Mouse (Mus musculus) midbrain, embryonic 12.5 days (tissue): Measurements from ENCODE around the gene Srgap1. TPM values are rescaled to one million over a fixed set of nuclear protein-coding genes. Genes with fewer than 3 reads are reported as not detected.

Source experiments
- ATAC-seq: fragments of 200-750 bp; cut with Nextera tagmentation; 2 replicates; pipeline ENCODE4 v1.8.0; 2017; ENCODE audit warnings: low read depth, moderate TSS enrichment, moderate library complexity; ENCODE audit not compliant: low FRiP score
- H3K27ac ChIP-seq: fragments of 300-500 bp; sonication (generic); replicated peaks from 2 replicates; pipeline ENCODE4 v1.5.1; 2016; ENCODE audit warnings: mild to moderate bottlenecking
- H3K27me3 ChIP-seq: fragments of 300-500 bp; sonication (generic); 2 replicates; pipeline ENCODE4 v1.6.1; 2016; ENCODE audit warnings: mild to moderate bottlenecking
- H3K36me3 ChIP-seq: fragments of 300-500 bp; sonication (generic); 2 replicates; pipeline ENCODE4 v1.6.1; 2016
- H3K4me1 ChIP-seq: fragments of 300-500 bp; sonication (generic); 2 replicates; pipeline ENCODE4 v1.6.1; 2016
- H3K4me2 ChIP-seq: fragments of 300-500 bp; sonication (generic); replicated peaks from 2 replicates; pipeline ENCODE4 v1.6.1; 2016; ENCODE audit warnings: mild to moderate bottlenecking, moderate library complexity
- H3K4me3 ChIP-seq: fragments of 300-500 bp; sonication (generic); 2 replicates; pipeline ENCODE4 v1.5.1; 2016; ENCODE audit warnings: mild to moderate bottlenecking
- H3K9ac ChIP-seq: fragments of 300-500 bp; sonication (generic); replicated peaks from 2 replicates; pipeline ENCODE4 v1.6.1; 2016; ENCODE audit warnings: mild to moderate bottlenecking, moderate library complexity
- H3K9me3 ChIP-seq: fragments of 300-500 bp; sonication (generic); 2 replicates; pipeline ENCODE4 v1.6.1; 2016; ENCODE audit warnings: mild to moderate bottlenecking
- WGBS: fragments of 180-500 bp; shearing (Covaris S2); methylation state at CpG from one replicate; pipeline ENCODE4 v1.1.7; 2016; 5-methylcytosine and 5-hydroxymethylcytosine counted together
- polyA plus RNA-seq: library from polyadenylated mRNA; unstranded; fragments of >200 nt; fragmentation: Nextera tagmentation; extraction: Ambion mirVana; gene quantifications from 2 replicates; pipeline ENCODE4 v1.2.1, GENCODE M21; 2016

Gene Srgap1
- polyA plus RNA-seq, 1 experiment from 2014 or later = 30.1 TPM

- 0 out of 2 replicates have a peak, but pooled peaks cover 2% of the 10 kb centered on the region for H3K9me3 ChIP-seq
- H3K4me1 ChIP-seq = no peaks in the 10 kb centered on the region
- no peaks in the 10 kb centered on the region for H3K27me3 ChIP-seq
- H3K27ac ChIP-seq = no peak overlapping the region
- peaks cover 16% of the 10 kb centered on the region for H3K36me3 ChIP-seq
- 97% methylated on average over 3 of the region's 3 CpGs for WGBS
- H3K4me2 ChIP-seq = no peak overlapping the region
- no peak for ATAC-seq
- H3K4me3 ChIP-seq = no peak overlapping the region
- H3K9ac ChIP-seq = no peak overlapping the region
Measured at GRCm38 (mm10) chr10:121868255-121868654, 178.9 kb downstream of the Srgap1 start.

GRCm38 (mm10) chr10:121865503-121866239, 181.4 kb downstream of the Srgap1 start:
- H3K9me3 ChIP-seq = 0 out of 2 replicates have a peak, but pooled peaks cover 2% of the 10 kb centered on the region
- peaks cover 16% of the 10 kb centered on the region for H3K36me3 ChIP-seq
- H3K9ac ChIP-seq = no peak overlapping the region
- no peak for ATAC-seq
- no peak overlapping the region for H3K4me3 ChIP-seq
- H3K4me2 ChIP-seq = no peak overlapping the region
- 71% methylated on average over 18 of the region's 18 CpGs for WGBS
- H3K27me3 ChIP-seq = no peaks in the 10 kb centered on the region
- no peak overlapping the region for H3K27ac ChIP-seq
- H3K4me1 ChIP-seq = peaks cover 5% of the 10 kb centered on the region; the same call in 1 of the 2 replicates

- H3K27ac ChIP-seq = 0 out of 2 replicates have a peak overlapping the region, but pooled peaks have one; percentile 12
- H3K27me3 ChIP-seq = no peaks in the 10 kb centered on the region
- H3K4me1 ChIP-seq = peaks cover 20% of the 10 kb centered on the region
- H3K36me3 ChIP-seq = no peaks in the 10 kb centered on the region
- H3K9ac ChIP-seq = no peak overlapping the region
- H3K9me3 ChIP-seq = no peaks in the 10 kb centered on the region
- no peak overlapping the region for H3K4me2 ChIP-seq
- whole genome bisulfite sequencing = 64% methylated on average over 2 of the region's 2 CpGs
- H3K4me3 ChIP-seq = no peak overlapping the region
- no peak for ATAC-seq
Measured at GRCm38 (mm10) chr10:121860924-121861323, 186.2 kb downstream of the Srgap1 start.

- WGBS = 63% methylated on average over 10 of the region's 10 CpGs
- Histone ChIP-seq H3K27me3 (no peaks in the 10 kb centered on the region), H3K9me3 (no peaks in the 10 kb centered on the region), H3K27ac (0 out of 2 replicates have a peak overlapping the region, but pooled peaks have one; percentile 15), H3K4me3 (no peak overlapping the region), H3K4me2 (no peak overlapping the region), H3K9ac (no peak overlapping the region), H3K4me1 (peaks cover 20% of the 10 kb centered on the region), H3K36me3 (no peaks in the 10 kb centered on the region)
- 0 out of 2 replicates have a peak, but pooled peaks have one; percentile 34 for ATAC-seq
Measured at GRCm38 (mm10) chr10:121859803-121860571, 187.1 kb downstream of the Srgap1 start.

- no peak overlapping the region for H3K27ac ChIP-seq
- H3K27me3 ChIP-seq = no peaks in the 10 kb centered on the region
- peaks cover 10% of the 10 kb centered on the region; the same call in 1 of the 2 replicates for H3K36me3 ChIP-seq
- H3K4me1 ChIP-seq = peaks cover 20% of the 10 kb centered on the region
- 82% methylated on average over 2 of the region's 2 CpGs for WGBS
- H3K4me3 ChIP-seq = no peak overlapping the region
- ATAC-seq = no peak
- H3K9me3 ChIP-seq = no peaks in the 10 kb centered on the region
- no peak overlapping the region for H3K4me2 ChIP-seq
- H3K9ac ChIP-seq = no peak overlapping the region
Measured at GRCm38 (mm10) chr10:121858911-121859310, 188.2 kb downstream of the Srgap1 start.

- no peaks in the 10 kb centered on the region for H3K9me3 ChIP-seq
- H3K4me1 ChIP-seq = peaks cover 20% of the 10 kb centered on the region
- H3K9ac ChIP-seq = no peak overlapping the region
- 88% methylated on average over 1 of the region's 1 CpGs for WGBS
- H3K4me3 ChIP-seq = no peak overlapping the region
- peaks cover 15% of the 10 kb centered on the region for H3K36me3 ChIP-seq
- H3K4me2 ChIP-seq = no peak overlapping the region
- ATAC-seq = no peak
- no peak overlapping the region for H3K27ac ChIP-seq
- no peaks in the 10 kb centered on the region for H3K27me3 ChIP-seq
Measured at GRCm38 (mm10) chr10:121858086-121858485, 189.0 kb downstream of the Srgap1 start.

GRCm38 (mm10) chr10:121855863-121856446, 191.2 kb downstream of the Srgap1 start:
- no peak overlapping the region for H3K4me2 ChIP-seq
- peaks cover 22% of the 10 kb centered on the region for H3K36me3 ChIP-seq
- no peaks in the 10 kb centered on the region for H3K27me3 ChIP-seq
- 87% methylated on average over 7 of the region's 7 CpGs for WGBS
- no peak overlapping the region for H3K27ac ChIP-seq
- H3K9me3 ChIP-seq = no peaks in the 10 kb centered on the region
- ATAC-seq = no peak
- no peak overlapping the region for H3K9ac ChIP-seq
- H3K4me3 ChIP-seq = no peak overlapping the region
- H3K4me1 ChIP-seq = peaks cover 17% of the 10 kb centered on the region

- Histone ChIP-seq H3K27ac (no peak overlapping the region), H3K4me2 (no peak overlapping the region), H3K4me1 (no peaks in the 10 kb centered on the region), H3K9me3 (no peaks in the 10 kb centered on the region), H3K27me3 (no peaks in the 10 kb centered on the region), H3K9ac (no peak overlapping the region), H3K4me3 (no peak overlapping the region), H3K36me3 (peaks cover 26% of the 10 kb centered on the region)
- ATAC-seq = no peak
- 44% methylated on average over 14 of the region's 14 CpGs for WGBS
Measured at GRCm38 (mm10) chr10:121853385-121853808, 193.7 kb downstream of the Srgap1 start.

GRCm38 (mm10) chr10:121849496-121849895, 197.6 kb downstream of the Srgap1 start:
- no peak overlapping the region for H3K27ac ChIP-seq
- no peaks in the 10 kb centered on the region for H3K9me3 ChIP-seq
- H3K9ac ChIP-seq = no peak overlapping the region
- no peaks in the 10 kb centered on the region for H3K4me1 ChIP-seq
- no peak for ATAC-seq
- H3K36me3 ChIP-seq = peaks cover 22% of the 10 kb centered on the region
- WGBS = 83% methylated on average over 2 of the region's 2 CpGs
- H3K4me3 ChIP-seq = no peak overlapping the region
- no peak overlapping the region for H3K4me2 ChIP-seq
- H3K27me3 ChIP-seq = no peaks in the 10 kb centered on the region

- ATAC-seq = no peak
- H3K36me3 ChIP-seq = peaks cover 4% of the 10 kb centered on the region; the same call in 1 of the 2 replicates
- no peak overlapping the region for H3K27ac ChIP-seq
- no peak overlapping the region for H3K9ac ChIP-seq
- no peak overlapping the region for H3K4me3 ChIP-seq
- 83% methylated on average over 7 of the region's 7 CpGs for WGBS
- no peaks in the 10 kb centered on the region for H3K9me3 ChIP-seq
- no peak overlapping the region for H3K4me2 ChIP-seq
- no peaks in the 10 kb centered on the region for H3K27me3 ChIP-seq
- H3K4me1 ChIP-seq = no peaks in the 10 kb centered on the region
Measured at GRCm38 (mm10) chr10:121845677-121846076, 201.4 kb downstream of the Srgap1 start.

- no peak overlapping the region for H3K4me3 ChIP-seq
- peaks cover 31% of the 10 kb centered on the region for H3K36me3 ChIP-seq
- H3K4me1 ChIP-seq = peaks cover 4% of the 10 kb centered on the region; the same call in 1 of the 2 replicates
- no peak overlapping the region for H3K9ac ChIP-seq
- 85% methylated on average over 16 of the region's 16 CpGs for WGBS
- no peaks in the 10 kb centered on the region for H3K9me3 ChIP-seq
- H3K4me2 ChIP-seq = no peak overlapping the region
- no peak overlapping the region for H3K27ac ChIP-seq
- H3K27me3 ChIP-seq = no peaks in the 10 kb centered on the region
- ATAC-seq = no peak
Measured at GRCm38 (mm10) chr10:121837166-121837898, 209.8 kb downstream of the Srgap1 start.
